Mouse (Mus musculus): ENCODE measurements at regions not wholly inside any gene's neighbourhood (a gene's known extent, or its start where the extent isn't known, plus 50 kb on each side); places are given as distances from the start of the nearest gene placed in this dataset.

DNA sequence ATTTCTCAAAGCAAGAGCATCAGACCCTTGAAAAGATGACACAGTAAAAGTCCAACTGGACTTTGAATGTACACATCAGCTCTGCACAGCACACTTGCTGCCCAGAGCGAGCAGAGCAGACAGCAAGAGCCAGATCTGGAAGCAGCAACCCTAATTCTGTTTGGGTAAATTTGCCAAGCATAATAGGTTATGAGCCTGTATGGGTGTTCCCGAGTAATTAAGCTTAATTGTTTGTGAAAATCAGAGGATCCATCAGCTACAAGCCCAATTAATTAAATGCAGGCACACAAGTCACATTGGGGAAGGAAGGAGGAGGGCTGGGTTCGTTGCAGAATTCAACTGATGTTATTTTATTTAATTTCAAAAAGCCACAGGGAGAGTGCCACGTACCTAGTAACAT is 113.9 kb upstream of the Msx2 start:
- DNase-seq (ENCODE audit: low spot score in 2 of 2) = no peak

DNA sequence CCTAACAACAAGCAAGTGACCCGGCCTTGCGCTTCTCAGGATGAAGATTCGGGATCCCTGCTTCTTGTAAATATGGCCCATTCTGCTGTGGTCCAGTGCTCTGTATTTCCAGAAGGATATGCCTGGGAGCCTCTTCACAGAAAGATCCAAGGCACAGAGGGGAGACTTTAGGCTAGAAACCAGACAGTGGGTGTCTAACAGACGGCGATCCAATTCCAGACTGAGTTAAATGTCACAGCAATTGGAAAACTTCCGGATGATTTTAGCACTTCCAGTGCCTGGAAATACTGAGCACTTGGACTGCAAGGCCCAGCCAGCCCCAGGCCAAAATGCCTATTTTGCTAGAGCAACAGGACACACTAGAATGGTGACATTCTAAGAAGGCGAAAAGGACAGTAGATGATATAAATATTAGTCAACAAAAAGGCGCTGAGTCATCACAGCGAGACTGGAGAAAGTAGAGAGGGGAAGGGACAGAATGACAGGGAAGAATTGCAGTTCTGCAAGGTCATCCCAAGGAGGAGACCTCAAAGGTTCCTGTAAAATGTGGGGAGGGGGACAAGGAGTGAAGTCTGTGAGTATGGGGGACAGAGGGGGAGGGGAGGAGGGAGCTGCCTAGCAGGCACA is 111.7 kb upstream of the Msx2 start:
- no peak for DNase-seq (ENCODE audit: low spot score in 2 of 2)

DNA sequence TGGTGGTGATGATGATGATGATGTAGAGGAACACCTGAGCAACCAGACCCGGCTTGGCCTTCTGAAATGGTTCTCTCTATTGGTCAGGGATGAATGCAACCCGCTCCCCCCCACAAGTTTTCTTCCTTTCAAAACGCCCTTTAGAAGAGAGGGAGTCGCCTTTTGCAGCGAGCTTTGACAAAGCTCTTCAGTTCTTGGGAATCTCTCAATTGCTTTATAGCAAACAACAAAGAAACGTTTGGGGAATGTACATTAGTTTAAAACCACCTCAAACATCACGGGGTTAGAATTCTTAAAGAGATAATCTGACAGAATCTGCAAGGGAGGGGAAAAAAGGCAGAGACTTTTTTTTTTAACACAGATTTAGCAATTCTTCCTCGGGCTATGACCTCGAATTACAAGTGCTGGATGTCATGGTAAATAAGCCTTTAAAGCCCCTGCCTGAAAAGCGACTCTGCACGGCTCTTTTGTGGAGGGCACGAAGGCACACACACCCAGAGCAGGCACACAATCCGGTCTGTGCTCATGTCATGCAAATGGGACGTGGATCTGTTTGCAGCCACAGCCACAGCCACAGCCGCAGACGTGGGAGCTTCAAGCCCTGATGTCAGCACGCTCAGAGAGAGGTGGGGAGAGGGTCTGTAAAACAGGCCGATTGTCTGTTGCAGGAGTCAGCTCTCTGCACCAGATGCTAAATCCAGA is 81.2 kb upstream of the Msx2 start:
- DNase-seq (ENCODE audit: low spot score in 2 of 2) = no peak

DNA sequence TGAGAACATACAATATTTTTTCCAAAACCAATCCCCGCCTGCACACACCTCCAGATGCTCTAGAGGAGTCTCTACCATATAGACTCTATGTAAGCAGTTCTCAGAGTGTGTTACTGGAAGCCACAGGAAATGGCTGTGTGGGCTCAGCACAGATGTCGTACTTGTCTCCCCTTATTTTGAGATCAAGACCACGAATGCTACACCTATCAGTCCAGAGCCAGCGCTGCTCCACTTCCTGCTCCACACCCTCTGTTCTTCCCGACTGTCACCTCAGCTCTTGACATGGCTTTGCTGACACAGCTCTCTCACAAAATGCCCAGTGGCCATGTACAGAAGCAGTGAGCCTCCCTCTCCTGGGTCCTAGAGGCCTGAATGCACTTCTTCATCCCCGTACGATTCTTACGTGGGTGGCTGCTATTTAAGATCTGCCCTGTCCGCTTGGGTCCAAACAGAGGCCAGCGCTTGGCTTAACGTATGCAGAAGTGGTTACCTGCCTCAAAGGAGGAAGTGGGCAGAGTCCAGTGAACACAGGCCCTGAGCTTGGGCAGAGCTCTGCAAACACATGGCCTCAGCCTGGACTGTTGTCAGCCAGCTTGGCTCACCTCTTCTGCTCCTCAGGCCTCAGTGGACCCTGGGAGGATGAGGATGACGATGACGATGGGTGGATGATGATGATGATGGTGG is 80.5 kb upstream of the Msx2 start:
- no peak for DNase-seq (ENCODE audit: low spot score in 2 of 2)

DNA sequence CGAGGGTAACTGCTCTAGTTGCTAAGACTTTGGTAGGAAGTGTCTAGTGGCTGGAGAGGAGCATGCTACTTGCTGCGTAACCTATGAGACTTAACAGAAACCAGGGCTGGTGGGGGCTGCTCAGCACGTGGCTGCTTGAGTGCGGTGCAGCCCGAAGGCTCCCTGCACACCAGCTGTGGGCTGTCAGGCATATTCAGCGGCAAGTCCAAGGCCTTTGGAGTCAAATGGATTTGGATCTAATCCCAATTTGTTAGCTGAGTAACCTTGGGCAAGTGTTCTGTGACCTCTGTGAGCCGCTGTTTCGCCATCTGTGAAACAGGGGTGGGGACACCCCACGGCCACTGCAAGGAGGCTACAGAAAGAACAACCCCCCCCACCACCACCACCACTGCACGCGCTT is 75.5 kb upstream of the Msx2 start:
- DNase-seq (ENCODE audit: low spot score in 2 of 2) = no peak

DNA sequence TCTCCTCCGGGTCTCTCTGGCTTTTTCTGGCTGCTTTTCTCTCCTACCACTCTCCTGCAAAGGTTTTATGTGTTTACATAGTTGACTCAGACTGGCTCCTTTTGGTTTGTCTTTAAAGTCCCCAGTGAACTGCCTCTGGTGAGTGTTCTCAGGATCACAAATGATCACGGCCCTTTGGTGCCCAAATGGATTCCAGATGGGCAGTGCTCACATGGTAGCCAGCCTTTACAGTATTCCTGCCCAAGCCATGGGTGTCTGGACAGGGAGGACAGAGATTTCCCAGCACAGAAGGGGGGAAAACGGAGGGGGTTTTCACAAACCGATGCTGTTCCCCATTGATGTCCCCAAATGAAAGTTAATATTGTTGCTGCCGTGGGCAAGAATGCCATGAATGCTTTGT is 70.4 kb upstream of the Msx2 start:
- no peak for DNase-seq (ENCODE audit: low spot score in 2 of 2)

DNA sequence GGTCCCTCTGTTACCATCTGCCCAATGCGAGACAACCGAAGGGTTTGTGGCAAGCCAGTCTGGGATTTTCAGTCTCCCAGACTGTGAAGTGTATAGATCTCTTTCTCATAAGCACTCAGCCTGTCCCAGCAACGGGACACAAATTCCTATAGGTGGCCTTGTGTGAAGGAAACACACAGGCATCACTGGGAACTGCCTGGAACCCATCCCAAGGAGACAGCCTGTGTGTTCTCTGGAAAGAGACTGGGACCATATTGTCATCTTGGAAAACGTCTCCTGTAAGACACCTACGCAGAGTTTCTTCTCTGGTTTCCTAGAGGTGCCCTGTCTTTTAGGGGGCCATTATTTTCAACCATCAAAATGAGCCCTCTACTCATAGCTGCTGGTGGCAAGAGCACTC is 66.9 kb upstream of the Msx2 start:
- no peak for DNase-seq (ENCODE audit: low spot score in 2 of 2)

DNA sequence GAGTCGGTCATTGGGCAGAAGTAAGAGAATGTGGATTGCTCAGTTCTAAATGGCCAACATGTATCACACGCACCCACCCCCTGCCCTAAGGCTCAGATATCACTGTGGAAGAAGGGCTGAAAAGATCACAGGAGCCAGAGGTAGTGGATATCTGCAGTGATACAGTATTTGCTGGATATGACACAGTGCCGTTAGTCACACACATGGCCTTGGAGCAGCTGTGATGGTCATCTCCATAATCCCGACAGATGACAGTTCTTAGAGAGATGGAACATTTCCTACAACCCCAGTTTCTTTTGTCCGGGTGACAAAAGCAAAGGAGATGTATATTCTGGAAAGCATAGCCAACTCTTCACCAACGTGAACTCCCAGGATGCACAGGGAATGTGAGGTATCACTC is 65.1 kb upstream of the Msx2 start:
- DNase-seq (ENCODE audit: low spot score in 2 of 2) = no peak

DNA sequence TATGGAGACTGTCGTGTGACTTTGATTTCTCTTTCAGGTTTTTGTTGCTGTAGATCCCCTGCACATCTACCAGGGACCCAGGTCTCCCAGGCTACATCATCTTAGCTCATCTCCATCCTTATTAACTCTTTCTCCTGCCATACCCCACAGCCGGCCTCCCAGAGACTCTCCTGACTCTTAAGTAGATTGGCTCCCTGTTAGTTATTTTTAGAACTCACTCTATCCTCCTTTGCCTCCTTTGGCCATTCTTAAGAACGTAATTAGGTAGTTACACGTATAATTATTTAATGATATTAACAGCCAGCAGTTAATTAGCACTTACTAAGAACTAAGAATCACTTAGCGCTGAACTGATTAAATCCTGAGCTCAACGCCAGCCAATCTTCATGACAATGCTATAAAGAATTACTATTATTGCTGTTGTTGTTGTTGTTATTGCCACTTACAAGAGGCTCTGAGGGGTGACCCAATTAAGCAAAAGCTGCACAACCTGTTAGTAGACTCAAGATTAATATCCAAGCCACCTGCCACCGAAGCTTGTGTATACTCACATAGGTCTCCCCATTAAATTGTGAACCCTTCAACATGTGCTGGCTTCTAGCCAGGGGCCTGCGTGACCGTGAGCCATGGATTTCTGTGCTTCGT is 63.0 kb upstream of the Msx2 start:
- no peak for DNase-seq (ENCODE audit: low spot score in 2 of 2)

DNA sequence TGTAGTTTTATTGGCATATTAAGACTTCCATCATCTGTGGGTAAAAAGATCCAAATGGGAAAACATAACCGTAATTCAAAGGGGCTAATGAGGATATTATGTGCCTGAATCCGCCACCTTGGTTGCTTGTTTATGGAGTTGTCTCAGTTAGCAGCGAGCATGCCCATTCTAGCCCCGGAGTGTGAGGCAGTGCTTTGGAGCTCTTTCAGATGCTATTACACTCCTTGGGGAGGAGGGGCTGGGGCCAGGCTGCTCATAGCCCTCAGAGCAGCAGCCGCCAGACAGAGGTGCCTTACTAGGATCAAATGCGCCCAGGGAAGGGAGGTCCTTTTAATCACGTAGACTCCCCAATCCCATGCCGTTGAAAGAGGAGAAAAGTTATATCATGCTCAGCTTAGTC is 60.9 kb upstream of the Msx2 start:
- DNase-seq (ENCODE audit: low spot score in 2 of 2) = no peak

DNA sequence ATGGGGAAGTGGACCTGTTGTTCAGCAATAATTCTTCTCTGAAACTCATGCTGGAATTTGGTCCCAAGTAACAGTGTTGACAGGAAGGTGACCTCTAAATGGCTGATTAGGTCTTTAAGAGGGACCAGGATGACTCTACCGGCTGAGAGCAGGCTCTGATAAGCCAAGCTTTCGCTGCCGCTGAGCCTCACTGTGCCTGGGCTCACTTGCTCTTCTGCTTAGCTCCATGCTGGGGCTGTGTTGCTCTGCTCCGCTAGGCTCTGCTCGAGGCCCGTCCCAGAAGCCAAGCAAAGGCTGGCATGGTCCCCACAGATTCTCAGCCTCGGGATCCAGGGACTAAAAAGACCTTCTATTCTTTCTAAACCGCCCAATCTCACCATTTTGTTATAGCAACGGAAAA is 54.0 kb upstream of the Msx2 start:
- DNase-seq (ENCODE audit: low spot score in 2 of 2) = no peak

DNA sequence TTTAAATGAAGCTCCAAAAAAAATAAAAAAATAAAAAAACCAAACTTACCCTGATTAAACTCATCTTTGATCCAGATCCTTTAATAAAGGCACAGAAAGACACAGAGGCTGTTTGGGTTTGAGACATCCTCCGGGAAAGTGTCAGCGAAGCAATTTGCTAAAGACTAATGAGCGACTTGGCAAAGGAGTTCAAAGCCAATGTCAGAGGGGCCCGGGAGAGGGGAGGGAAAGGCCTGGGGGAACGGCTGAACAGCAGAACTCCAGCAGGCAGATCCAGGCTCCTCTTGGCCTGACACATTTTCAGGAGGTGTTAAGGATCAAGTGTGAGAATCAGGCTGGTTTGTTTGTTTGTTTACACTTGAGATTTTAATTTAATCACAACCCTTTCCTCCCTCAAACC is 49.9 kb upstream of the Msx2 start:
- DNase-seq (ENCODE audit: low spot score in 2 of 2) = no peak

Data from frontal cortex, postnatal 14 days (tissue).